Mouse (Mus musculus) intestine, embryonic 14.5 days (tissue): ENCODE data around the gene Gstp2. TPM values are rescaled to one million over a fixed set of nuclear protein-coding genes. Genes with fewer than 3 reads are reported as not detected.

ENCODE experiments used
- ATAC-seq: fragments of 200-750 bp; cut with Nextera tagmentation; replicated peaks from 2 replicates; pipeline ENCODE4 v1.8.0; 2017; ENCODE audit warnings: low read depth, moderate number of reproducible peaks, moderate TSS enrichment, moderate library complexity; ENCODE audit not compliant: low FRiP score, low TSS enrichment
- DNase-seq: peaks from one replicate; pipeline ENCODE4 v3.0.0-alpha.2; 2018; ENCODE audit warnings: low spot score
- H3K27ac ChIP-seq: fragments of 300-500 bp; sonication (generic); 2 replicates; pipeline ENCODE4 v1.5.1; 2014; ENCODE audit warnings: low read depth, mild to moderate bottlenecking, control low read depth
- H3K27me3 ChIP-seq: fragments of 300-500 bp; sonication (generic); replicated peaks from 2 replicates; pipeline ENCODE4 v1.6.1; 2014; ENCODE audit warnings: low read length, control low read depth; ENCODE audit not compliant: control insufficient read depth, insufficient read depth
- H3K36me3 ChIP-seq: fragments of 300-500 bp; sonication (generic); 2 replicates; pipeline ENCODE4 v1.6.1; 2014; ENCODE audit warnings: low read length, control low read depth; ENCODE audit not compliant: control insufficient read depth, insufficient read depth
- H3K4me1 ChIP-seq: fragments of 300-500 bp; sonication (generic); replicated peaks from 2 replicates; pipeline ENCODE4 v1.6.1; 2014; ENCODE audit warnings: low read length, control low read depth, mixed read lengths; ENCODE audit not compliant: control insufficient read depth, insufficient read depth
- H3K4me2 ChIP-seq: fragments of 300-500 bp; sonication (generic); 2 replicates; pipeline ENCODE4 v1.6.1; 2014; ENCODE audit warnings: low read length
- H3K4me3 ChIP-seq: fragments of 300-500 bp; sonication (generic); 2 replicates; pipeline ENCODE4 v1.5.1; 2014; ENCODE audit warnings: low read depth, low read length, control low read depth, mixed read lengths
- H3K9ac ChIP-seq: fragments of 300-500 bp; sonication (generic); 2 replicates; pipeline ENCODE4 v1.6.1; 2014; ENCODE audit warnings: mild to moderate bottlenecking, low read length
- H3K9me3 ChIP-seq: fragments of 300-500 bp; sonication (generic); 2 replicates; pipeline ENCODE4 v1.6.1; 2016; ENCODE audit warnings: low read length, control low read depth; ENCODE audit not compliant: control insufficient read depth
- WGBS: fragments of 180-500 bp; shearing (Covaris S2); extraction: QIAGEN DNeasy Blood & Tissue Kit; methylation state at CpG from one replicate; pipeline ENCODE4 v1.1.7; 2014; 5-methylcytosine and 5-hydroxymethylcytosine counted together
- polyA plus RNA-seq: library from polyadenylated mRNA; unstranded; fragments of >200 nt; fragmentation: Nextera tagmentation; extraction: Ambion mirVana; gene quantifications from 2 replicates; pipeline ENCODE4 v1.2.1, GENCODE M21; 2014

The Gstp2 gene
- polyA plus RNA-seq, 1 experiment from 2014 or later, result 8.8 TPM

- no peaks in the 10 kb centered on the region for H3K27me3 ChIP-seq
- WGBS, result 86% methylated on average over 15 of the region's 15 CpGs
Measured at GRCm38 (mm10) chr19:4004331-4004730, 41.5 kb downstream of the Gstp2 start.

GRCm38 (mm10) chr19:4003641-4004040, 42.2 kb downstream of the Gstp2 start:
- DNase-seq, result no peak
- WGBS, result 69% methylated on average over 12 of the region's 12 CpGs
- Histone ChIP-seq H3K9ac (no peak overlapping the region), H3K36me3 (peaks cover 35% of the 10 kb centered on the region), H3K27me3 (no peaks in the 10 kb centered on the region), H3K4me3 (no peak overlapping the region), H3K9me3 (no peaks in the 10 kb centered on the region), H3K27ac (no peak overlapping the region), H3K4me1 (peaks cover 16% of the 10 kb centered on the region), H3K4me2 (no peak overlapping the region)
- no peak for ATAC-seq

More at GRCm38 (mm10) chr19:4004331-4004730, 41.5 kb downstream of the Gstp2 start:
- H3K36me3 ChIP-seq, result peaks cover 41% of the 10 kb centered on the region
- H3K4me3 ChIP-seq, result no peak overlapping the region
- DNase-seq (no peak), ATAC-seq (no peak)
- no peaks in the 10 kb centered on the region for H3K9me3 ChIP-seq
- H3K9ac ChIP-seq, result no peak overlapping the region
- no peak overlapping the region for H3K27ac ChIP-seq
- H3K4me2 ChIP-seq, result no peak overlapping the region
- peaks cover 16% of the 10 kb centered on the region for H3K4me1 ChIP-seq

GRCm38 (mm10) chr19:4003112-4003511, 42.7 kb downstream of the Gstp2 start, which contains the start of gene Doc2g:
Gene Doc2g (plus strand): TSS chr19:4003313.
- H3K4me3 ChIP-seq, result no peak within 1 kb of the TSS
- H3K9me3 ChIP-seq, result no peaks in the 10 kb centered on the region
- DNase-seq (no peak), ATAC-seq (no peak)
- 71% methylated on average over 1 of the region's 1 CpGs for WGBS
- H3K4me1 ChIP-seq, result peaks cover 16% of the 10 kb centered on the region
- no peak within 1 kb of the TSS for H3K4me2 ChIP-seq
- peaks cover 30% of the 10 kb centered on the region for H3K36me3 ChIP-seq
- H3K9ac ChIP-seq, result no peak within 1 kb of the TSS
- H3K27me3 ChIP-seq, result no peaks in the 10 kb centered on the region
- no peak within 1 kb of the TSS for H3K27ac ChIP-seq

GRCm38 (mm10) chr19:4001752-4002151, 44.1 kb downstream of the Gstp2 start:
- no peak for DNase-seq
- H3K27me3 ChIP-seq, result no peaks in the 10 kb centered on the region
- no peak overlapping the region for H3K9ac ChIP-seq
- no peak overlapping the region for H3K27ac ChIP-seq
- peaks cover 16% of the 10 kb centered on the region for H3K36me3 ChIP-seq
- H3K4me2 ChIP-seq, result peak overlapping the region; percentile 87; the same call in 1 of the 2 replicates
- no peak overlapping the region for H3K4me3 ChIP-seq
- ATAC-seq, result no peak
- no peaks in the 10 kb centered on the region for H3K9me3 ChIP-seq
- H3K4me1 ChIP-seq, result peaks cover 16% of the 10 kb centered on the region
- 80% methylated on average over 5 of the region's 5 CpGs for WGBS

GRCm38 (mm10) chr19:4000949-4001525, 44.8 kb downstream of the Gstp2 start:
- Histone ChIP-seq H3K4me1 (peaks cover 16% of the 10 kb centered on the region), H3K4me3 (peak overlapping the region; percentile 59), H3K9me3 (no peaks in the 10 kb centered on the region), H3K4me2 (peak overlapping the region; percentile 87), H3K27ac (peak overlapping the region; percentile 97), H3K36me3 (peaks cover 9% of the 10 kb centered on the region), H3K27me3 (no peaks in the 10 kb centered on the region), H3K9ac (peak overlapping the region; percentile 64)
- WGBS, result 15% methylated on average over 17 of the region's 17 CpGs
- DNase-seq (no peak), ATAC-seq (0 out of 2 replicates have a peak, but pooled peaks have one; percentile 5)

GRCm38 (mm10) chr19:4000119-4000900, 45.5 kb downstream of the Gstp2 start, which contains the start of the genes Nudt8 and Gm49405:
Gene Nudt8 (plus strand): TSS chr19:4000580.
Gene Gm49405 (plus strand): TSS chr19:4000626.
- DNase-seq (peak; percentile 99), ATAC-seq (peak; percentile 89)
- no peaks in the 10 kb centered on the region for H3K27me3 ChIP-seq
- no peaks in the 10 kb centered on the region for H3K9me3 ChIP-seq
- peaks cover 2% of the 10 kb centered on the region; the same call in 1 of the 2 replicates for H3K36me3 ChIP-seq
- peaks cover 16% of the 10 kb centered on the region for H3K4me1 ChIP-seq
- WGBS, result under 1% methylated on average over 64 of the region's 64 CpGs
- peak within 1 kb of the TSS; percentile 59 for H3K4me3 ChIP-seq
- peak within 1 kb of the TSS; percentile 64 for H3K9ac ChIP-seq
- H3K27ac ChIP-seq, result peak within 1 kb of the TSS; percentile 97
- peak within 1 kb of the TSS; percentile 87 for H3K4me2 ChIP-seq

GRCm38 (mm10) chr19:3999121-3999730, 46.6 kb downstream of the Gstp2 start:
- ATAC-seq (no peak), DNase-seq (no peak)
- H3K9ac ChIP-seq, result peak overlapping the region; percentile 39
- peak overlapping the region; percentile 87 for H3K4me2 ChIP-seq
- no peaks in the 10 kb centered on the region for H3K27me3 ChIP-seq
- peaks cover 16% of the 10 kb centered on the region for H3K4me1 ChIP-seq
- H3K36me3 ChIP-seq, result no peaks in the 10 kb centered on the region
- H3K4me3 ChIP-seq, result peak overlapping the region; percentile 59
- no peak overlapping the region; the same call in 1 of the 2 replicates for H3K27ac ChIP-seq
- H3K9me3 ChIP-seq, result no peaks in the 10 kb centered on the region
- WGBS, result 83% methylated on average over 9 of the region's 9 CpGs

GRCm38 (mm10) chr19:3998335-3998734, 47.5 kb downstream of the Gstp2 start:
- H3K4me1 ChIP-seq, result peaks cover 16% of the 10 kb centered on the region
- WGBS, result 77% methylated on average over 8 of the region's 8 CpGs

More at GRCm38 (mm10) chr19:3998335-3998734, 47.5 kb downstream of the Gstp2 start:
- H3K4me3 ChIP-seq, result no peak overlapping the region
- no peaks in the 10 kb centered on the region for H3K27me3 ChIP-seq
- DNase-seq (no peak), ATAC-seq (no peak)
- H3K27ac ChIP-seq, result no peak overlapping the region
- H3K36me3 ChIP-seq, result no peaks in the 10 kb centered on the region
- H3K4me2 ChIP-seq, result no peak overlapping the region
- no peak overlapping the region for H3K9ac ChIP-seq
- H3K9me3 ChIP-seq, result no peaks in the 10 kb centered on the region
